Mouse (Mus musculus) embryonic facial prominence, embryonic 13.5 days (tissue): Measurements from ENCODE around the gene Olfr221. TPM values are rescaled to one million over a fixed set of nuclear protein-coding genes. Genes with fewer than 3 reads are reported as not detected.

Experiments used
- ATAC-seq: fragments of 200-750 bp; cut with Nextera tagmentation; 2 replicates; pipeline ENCODE4 v1.8.0; 2017; ENCODE audit warnings: low read depth; ENCODE audit not compliant: insufficient number of reproducible peaks, insufficient read depth, low FRiP score, low TSS enrichment
- H3K27ac ChIP-seq: fragments of 300-500 bp; sonication (generic); 2 replicates; pipeline ENCODE4 v1.5.1; 2015; ENCODE audit warnings: moderate library complexity, mild to moderate bottlenecking, inconsistent platforms
- H3K27me3 ChIP-seq: fragments of 300-500 bp; sonication (generic); 2 replicates; pipeline ENCODE4 v1.6.1; 2015; ENCODE audit warnings: mild to moderate bottlenecking, inconsistent platforms
- H3K36me3 ChIP-seq: fragments of 300-500 bp; sonication (generic); 2 replicates; pipeline ENCODE4 v1.6.1; 2015; ENCODE audit warnings: mild to moderate bottlenecking, inconsistent platforms
- H3K4me1 ChIP-seq: fragments of 300-500 bp; sonication (generic); 2 replicates; pipeline ENCODE4 v1.6.1; 2015; ENCODE audit warnings: inconsistent platforms
- H3K4me2 ChIP-seq: fragments of 300-500 bp; sonication (generic); 2 replicates; pipeline ENCODE4 v1.6.1; 2015; ENCODE audit warnings: moderate library complexity, mild to moderate bottlenecking, inconsistent platforms
- H3K4me3 ChIP-seq: fragments of 300-500 bp; sonication (generic); 2 replicates; pipeline ENCODE4 v1.5.1; 2015; ENCODE audit warnings: mild to moderate bottlenecking, inconsistent platforms
- H3K9ac ChIP-seq: fragments of 300-500 bp; sonication (generic); 2 replicates; pipeline ENCODE4 v1.6.1; 2015; ENCODE audit warnings: mild to moderate bottlenecking, inconsistent platforms
- H3K9me3 ChIP-seq: fragments of 300-500 bp; sonication (generic); 2 replicates; pipeline ENCODE4 v1.6.1; 2016; ENCODE audit warnings: inconsistent platforms
- WGBS: fragments of 180-500 bp; shearing (Covaris S2); methylation state at CpG from one replicate; pipeline ENCODE4 v1.1.7; 2015; ENCODE audit warnings: mixed read lengths; 5-methylcytosine and 5-hydroxymethylcytosine counted together
- polyA plus RNA-seq: library from polyadenylated mRNA; unstranded; fragments of >200 nt; fragmentation: Nextera tagmentation; extraction: Ambion mirVana; gene quantifications from 2 replicates; pipeline ENCODE4 v1.2.1, GENCODE M21; 2015

Olfr221 gene
- polyA plus RNA-seq, 1 experiment from 2014 or later = not detected

DNA sequence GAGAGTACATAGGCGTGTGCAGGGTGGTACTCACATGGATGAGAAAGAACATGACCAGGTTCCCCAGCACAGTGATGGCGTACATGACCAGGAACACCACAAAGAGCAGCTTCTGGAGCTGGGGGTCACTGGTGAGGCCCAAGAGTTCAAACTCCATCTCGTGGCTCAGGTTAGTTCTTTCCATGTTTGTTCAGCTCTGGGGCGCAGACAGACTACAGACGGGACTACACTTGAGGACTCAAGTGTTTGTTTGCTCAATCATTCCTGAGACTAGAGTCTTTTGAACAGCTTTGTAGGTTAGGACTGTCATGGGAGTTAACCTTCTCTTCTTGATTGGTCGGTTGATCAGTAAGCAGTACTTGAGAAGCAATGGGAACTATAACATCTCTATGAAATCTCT, 6.3 kb downstream of the Olfr221 start:
- H3K27ac ChIP-seq = no peak overlapping the region
- 0 out of 2 replicates have a peak, but pooled peaks cover 3% of the 10 kb centered on the region for H3K9me3 ChIP-seq
- H3K4me2 ChIP-seq = no peak overlapping the region
- no peak overlapping the region for H3K9ac ChIP-seq
- ATAC-seq = no peak
- H3K36me3 ChIP-seq = no peaks in the 10 kb centered on the region
- H3K4me3 ChIP-seq = no peak overlapping the region
- 93% methylated on average over 6 of the region's 6 CpGs for WGBS
- H3K4me1 ChIP-seq = no peaks in the 10 kb centered on the region
- H3K27me3 ChIP-seq = no peaks in the 10 kb centered on the region

DNA sequence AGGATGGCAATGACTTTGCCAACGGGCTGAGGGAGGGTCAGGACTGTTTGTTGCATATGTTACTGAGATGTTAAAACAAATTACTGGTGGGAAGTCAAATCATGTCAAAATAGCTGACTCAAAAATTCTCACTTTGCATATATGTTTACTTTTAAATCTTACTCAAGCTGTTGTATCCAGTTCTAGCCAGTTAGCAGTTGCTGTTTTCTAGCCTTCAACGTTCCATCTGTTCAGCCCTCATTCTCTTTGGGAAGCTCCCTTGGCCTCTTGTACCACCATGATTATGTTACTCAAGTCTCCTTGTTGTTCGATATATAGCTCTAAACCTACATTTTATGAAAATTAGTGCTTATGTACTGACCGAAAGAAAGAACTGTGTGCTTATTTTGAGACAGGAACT, 15.9 kb downstream of the Olfr221 start:
- H3K4me1 ChIP-seq = peaks cover 13% of the 10 kb centered on the region
- 85% methylated on average over 4 of the region's 4 CpGs for WGBS

DNA sequence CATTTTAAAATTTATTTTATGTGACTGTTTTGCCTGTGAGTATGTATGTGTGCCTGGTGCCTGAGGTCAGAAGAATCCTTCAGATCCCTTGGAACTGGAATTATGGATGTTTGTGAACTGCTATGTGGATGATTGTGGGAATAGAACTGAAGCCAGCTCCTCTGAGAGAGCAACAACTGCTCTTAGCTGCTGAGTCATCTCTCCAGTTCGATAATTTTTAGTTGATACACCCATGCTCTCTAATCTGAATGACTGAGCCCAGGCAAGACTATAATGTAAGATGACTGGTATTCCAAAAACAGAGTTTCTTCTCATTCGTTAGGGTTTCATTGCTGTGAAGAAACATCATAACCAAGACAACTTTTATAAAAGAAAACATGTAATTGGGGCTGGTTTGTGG, 18.1 kb downstream of the Olfr221 start:
- H3K27ac ChIP-seq = no peak overlapping the region
- H3K27me3 ChIP-seq = no peaks in the 10 kb centered on the region
- peaks cover 22% of the 10 kb centered on the region for H3K4me1 ChIP-seq
- H3K9me3 ChIP-seq = no peaks in the 10 kb centered on the region
- H3K4me2 ChIP-seq = no peak overlapping the region
- 90% methylated on average over 2 of the region's 2 CpGs for WGBS
- H3K9ac ChIP-seq = no peak overlapping the region
- no peak overlapping the region for H3K4me3 ChIP-seq
- no peaks in the 10 kb centered on the region for H3K36me3 ChIP-seq
- no peak for ATAC-seq

More for the DNA sequence above, 15.9 kb downstream of the Olfr221 start:
- Histone ChIP-seq H3K4me2 (no peak overlapping the region), H3K36me3 (no peaks in the 10 kb centered on the region), H3K27me3 (no peaks in the 10 kb centered on the region), H3K9me3 (no peaks in the 10 kb centered on the region), H3K4me3 (no peak overlapping the region), H3K9ac (no peak overlapping the region), H3K27ac (no peak overlapping the region)
- ATAC-seq = no peak

DNA sequence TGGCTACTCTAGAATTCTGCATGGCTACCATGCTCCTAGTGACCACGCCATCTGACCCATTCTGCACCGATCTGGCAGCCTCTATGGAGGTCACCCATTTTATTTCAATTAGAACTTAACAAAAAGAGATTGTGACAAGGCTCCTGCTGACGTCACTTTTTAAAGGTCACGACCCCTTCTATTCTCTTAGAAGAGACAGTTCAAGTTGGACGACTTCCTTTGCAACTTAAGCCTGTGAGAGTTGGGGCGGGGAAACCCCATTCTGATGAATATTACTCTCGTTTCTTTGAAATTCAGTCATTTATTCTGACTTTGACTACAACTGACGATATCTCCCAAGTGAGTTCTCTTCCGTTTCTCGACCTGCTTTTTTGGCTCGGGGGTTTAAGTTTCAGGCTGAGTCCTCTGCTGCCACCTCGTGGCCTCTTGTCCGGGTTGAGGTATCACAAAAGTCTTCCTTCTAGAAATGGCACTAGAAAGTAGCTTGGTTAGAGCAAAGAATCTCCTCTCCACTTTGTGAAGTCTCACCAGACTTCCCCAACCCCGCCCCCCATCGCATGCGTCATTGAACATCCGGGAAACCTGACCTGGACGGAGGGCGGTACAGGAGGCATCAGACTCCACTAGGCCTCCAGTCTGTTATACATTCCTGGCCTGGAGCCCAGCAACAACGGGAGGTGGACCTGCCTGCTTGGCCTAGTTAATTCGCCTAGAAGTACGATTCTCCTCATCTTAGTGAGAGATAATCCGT, 19.4 kb downstream of the Olfr221 start:
- Histone ChIP-seq H3K4me3 (peak overlapping the region; percentile 33), H3K27ac (peak overlapping the region; percentile 88), H3K27me3 (no peaks in the 10 kb centered on the region), H3K36me3 (no peaks in the 10 kb centered on the region), H3K4me1 (peaks cover 31% of the 10 kb centered on the region), H3K9me3 (no peaks in the 10 kb centered on the region), H3K4me2 (peak overlapping the region; percentile 61), H3K9ac (peak overlapping the region; percentile 61)
- WGBS = 3% methylated on average over 23 of the region's 23 CpGs
- ATAC-seq = peak; percentile 23; the same call in 1 of the 2 replicates

DNA sequence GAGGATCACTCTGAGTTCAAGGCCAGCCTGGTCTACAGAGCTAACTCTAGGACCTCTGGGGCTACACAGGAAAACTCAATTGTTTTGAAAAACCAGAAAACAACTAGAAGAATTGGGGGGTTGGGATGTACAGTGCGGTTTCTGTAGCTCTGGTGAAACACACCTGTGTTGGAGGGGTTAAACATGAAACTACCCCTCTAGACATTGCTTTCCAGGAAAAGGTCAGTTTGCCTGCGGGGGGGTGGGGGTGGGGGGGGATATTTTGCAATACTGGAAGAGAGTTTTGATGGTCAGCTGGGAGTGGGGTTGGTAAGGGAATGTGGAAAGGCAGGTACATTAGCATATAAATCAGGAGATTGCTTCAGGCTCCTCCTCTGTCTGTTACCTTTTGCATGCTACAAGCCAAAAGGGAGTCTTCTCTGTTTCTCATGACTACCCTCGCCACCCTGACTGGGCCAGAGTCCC, 20.0 kb downstream of the Olfr221 start:
- H3K4me3 ChIP-seq = 0 out of 2 replicates have a peak overlapping the region, but pooled peaks have one; percentile 33
- no peaks in the 10 kb centered on the region for H3K27me3 ChIP-seq
- H3K9ac ChIP-seq = 0 out of 2 replicates have a peak overlapping the region, but pooled peaks have one; percentile 61

DNA sequence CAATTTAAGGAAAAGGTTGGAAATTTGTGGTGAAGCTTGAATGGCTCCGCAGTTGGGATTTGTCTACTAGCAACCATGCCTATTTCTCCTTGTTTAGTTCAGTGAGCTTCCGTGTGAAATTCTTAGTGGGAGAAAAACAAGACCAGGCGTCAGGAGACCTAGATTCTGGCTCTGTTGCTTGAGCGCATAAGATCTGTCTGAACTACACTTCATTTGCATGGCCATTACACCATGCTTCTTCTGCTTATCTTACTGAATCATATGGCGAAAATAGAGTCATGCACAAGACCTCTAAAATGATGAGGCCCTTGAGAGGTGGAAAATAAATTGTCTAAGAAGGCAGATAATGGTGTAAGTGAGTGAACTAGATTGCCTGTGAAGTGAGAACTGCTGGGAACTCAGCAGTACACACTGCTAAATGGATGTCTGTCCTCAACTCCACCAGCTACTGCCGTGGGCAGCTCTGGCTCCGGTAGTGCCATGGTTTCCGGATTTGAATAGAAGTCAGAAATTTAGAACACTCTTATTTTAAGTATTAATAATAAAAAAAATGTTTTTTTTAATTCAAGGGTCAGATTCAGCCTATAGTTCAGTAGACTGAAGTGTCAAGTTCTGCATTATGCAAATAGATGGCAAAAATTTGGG, 20.6 kb downstream of the Olfr221 start:
- Histone ChIP-seq H3K36me3 (no peaks in the 10 kb centered on the region), H3K9me3 (no peaks in the 10 kb centered on the region), H3K27me3 (no peaks in the 10 kb centered on the region), H3K4me2 (peak overlapping the region; percentile 68; the same call in 1 of the 2 replicates), H3K4me3 (no peak overlapping the region), H3K27ac (no peak overlapping the region), H3K9ac (no peak overlapping the region), H3K4me1 (peaks cover 31% of the 10 kb centered on the region)
- WGBS = 91% methylated on average over 8 of the region's 8 CpGs
- no peak for ATAC-seq

More for the DNA sequence above, 20.0 kb downstream of the Olfr221 start:
- H3K27ac ChIP-seq = peak overlapping the region; percentile 88
- peak overlapping the region; percentile 61 for H3K4me2 ChIP-seq
- no peaks in the 10 kb centered on the region for H3K36me3 ChIP-seq
- ATAC-seq = no peak
- H3K4me1 ChIP-seq = peaks cover 31% of the 10 kb centered on the region
- H3K9me3 ChIP-seq = no peaks in the 10 kb centered on the region
- WGBS = 57% methylated on average over 3 of the region's 3 CpGs

DNA sequence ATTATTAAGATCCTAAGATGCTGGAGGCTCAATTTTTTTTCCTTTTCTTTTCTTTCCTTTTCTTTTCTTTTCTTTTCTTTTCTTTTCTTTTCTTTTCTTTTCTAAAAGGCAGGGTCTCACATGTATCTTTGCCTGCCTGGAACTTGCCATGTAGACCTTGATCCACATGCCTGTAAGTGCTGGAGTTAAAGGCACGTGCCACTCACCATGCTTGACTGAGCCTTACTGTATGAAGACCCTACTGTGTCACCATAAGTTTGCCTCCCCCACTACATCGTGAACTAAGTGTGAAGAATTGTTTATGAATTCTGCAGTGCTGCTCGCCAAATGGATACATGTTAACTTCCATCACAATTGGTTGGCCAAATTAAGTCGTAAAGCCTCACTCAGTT, 21.1 kb downstream of the Olfr221 start:
- Histone ChIP-seq H3K27me3 (no peaks in the 10 kb centered on the region), H3K9ac (no peak overlapping the region), H3K9me3 (no peaks in the 10 kb centered on the region), H3K36me3 (no peaks in the 10 kb centered on the region), H3K4me2 (peak overlapping the region; percentile 68), H3K4me3 (peak overlapping the region; percentile 71), H3K27ac (peak overlapping the region; percentile 99), H3K4me1 (peaks cover 34% of the 10 kb centered on the region)
- ATAC-seq = no peak
- 77% methylated on average over 4 of the region's 4 CpGs for WGBS

DNA sequence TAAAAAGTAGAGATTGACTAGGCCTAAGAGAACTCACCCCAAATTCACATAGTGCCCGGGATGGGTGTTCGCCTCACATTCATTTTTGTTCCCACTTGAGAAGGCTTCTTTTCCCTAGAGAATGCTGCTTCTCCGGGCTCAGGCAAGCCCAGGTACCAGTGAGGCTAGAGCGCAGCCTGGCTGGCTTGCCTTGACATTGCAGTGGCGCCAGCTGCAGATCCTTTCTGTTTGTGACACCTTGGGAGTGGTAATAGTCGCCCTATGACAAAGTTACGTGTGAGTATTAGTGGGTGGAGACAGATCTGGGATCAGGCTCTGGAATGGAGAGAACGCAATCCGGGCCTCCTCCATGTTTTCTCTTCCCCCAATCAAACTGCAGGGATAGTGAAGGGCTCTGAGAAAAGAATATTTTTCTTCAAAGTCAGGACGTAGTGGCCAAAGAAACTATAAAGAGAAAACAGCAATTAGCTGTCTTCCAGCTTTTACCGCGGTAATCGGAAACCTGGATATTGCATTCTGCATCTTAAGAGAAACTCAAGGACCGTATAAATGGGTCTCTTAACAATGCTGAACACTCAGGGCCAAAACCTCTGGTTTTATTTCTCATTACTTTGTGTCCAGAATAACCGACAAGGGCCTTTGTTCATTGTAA, 21.6 kb downstream of the Olfr221 start, which contains the start of gene Zfp219:
Gene Zfp219 (minus strand): TSS at position 248 of the 652 bp plus-strand sequence.
- peak within 1 kb of the TSS; percentile 99 for H3K27ac ChIP-seq
- H3K4me2 ChIP-seq = peak within 1 kb of the TSS; percentile 68
- H3K9ac ChIP-seq = peak within 1 kb of the TSS; percentile 97
- WGBS = 7% methylated on average over 15 of the region's 15 CpGs
- peaks cover 39% of the 10 kb centered on the region for H3K4me1 ChIP-seq
- ATAC-seq = peak; percentile 38
- no peaks in the 10 kb centered on the region for H3K36me3 ChIP-seq
- H3K4me3 ChIP-seq = peak within 1 kb of the TSS; percentile 71
- no peaks in the 10 kb centered on the region for H3K9me3 ChIP-seq
- no peaks in the 10 kb centered on the region for H3K27me3 ChIP-seq

DNA sequence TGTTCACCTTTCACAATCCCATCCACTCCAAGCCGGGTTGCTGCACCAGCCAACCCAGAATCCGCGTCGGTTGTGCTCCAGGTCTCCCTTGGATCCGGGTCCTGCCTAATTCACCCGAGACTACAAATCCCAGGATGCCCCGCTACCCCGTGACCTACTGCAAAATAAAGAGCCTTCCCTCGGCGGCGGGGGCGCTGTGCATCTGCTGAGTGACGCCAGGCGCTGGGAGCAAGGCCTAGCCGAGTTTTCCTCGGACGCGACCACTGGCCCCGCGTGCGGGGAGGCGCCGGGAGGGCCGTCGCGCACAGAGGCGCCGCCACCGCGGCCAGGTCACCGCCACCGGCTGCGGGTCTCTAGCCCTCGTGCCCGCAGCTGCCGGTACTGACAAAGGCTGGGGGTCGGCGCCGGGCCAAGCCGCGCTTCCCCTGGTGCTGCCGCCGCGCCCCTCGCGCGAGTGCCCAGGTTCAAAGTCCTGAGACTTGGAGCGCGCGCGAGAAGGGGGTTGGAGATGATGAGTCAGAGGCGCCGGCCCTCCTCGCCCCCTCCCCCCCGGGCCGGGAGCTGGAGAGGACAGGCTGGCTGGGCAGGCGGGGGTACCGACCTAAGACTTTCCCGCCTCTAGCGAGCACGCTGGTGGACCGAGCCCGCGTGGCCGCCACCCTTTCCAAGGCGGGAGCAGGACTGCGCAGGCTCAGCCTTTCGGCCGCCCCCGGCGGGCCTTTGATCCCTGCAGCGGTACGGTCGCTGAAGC, 22.5 kb downstream of the Olfr221 start:
- Histone ChIP-seq H3K4me3 (peak overlapping the region; percentile 71), H3K27me3 (no peaks in the 10 kb centered on the region), H3K4me2 (peak overlapping the region; percentile 68), H3K9ac (peak overlapping the region; percentile 97), H3K27ac (peak overlapping the region; percentile 99), H3K9me3 (no peaks in the 10 kb centered on the region), H3K4me1 (peaks cover 46% of the 10 kb centered on the region), H3K36me3 (no peaks in the 10 kb centered on the region)
- under 1% methylated on average over 68 of the region's 74 CpGs for WGBS
- ATAC-seq = peak; percentile 87

DNA sequence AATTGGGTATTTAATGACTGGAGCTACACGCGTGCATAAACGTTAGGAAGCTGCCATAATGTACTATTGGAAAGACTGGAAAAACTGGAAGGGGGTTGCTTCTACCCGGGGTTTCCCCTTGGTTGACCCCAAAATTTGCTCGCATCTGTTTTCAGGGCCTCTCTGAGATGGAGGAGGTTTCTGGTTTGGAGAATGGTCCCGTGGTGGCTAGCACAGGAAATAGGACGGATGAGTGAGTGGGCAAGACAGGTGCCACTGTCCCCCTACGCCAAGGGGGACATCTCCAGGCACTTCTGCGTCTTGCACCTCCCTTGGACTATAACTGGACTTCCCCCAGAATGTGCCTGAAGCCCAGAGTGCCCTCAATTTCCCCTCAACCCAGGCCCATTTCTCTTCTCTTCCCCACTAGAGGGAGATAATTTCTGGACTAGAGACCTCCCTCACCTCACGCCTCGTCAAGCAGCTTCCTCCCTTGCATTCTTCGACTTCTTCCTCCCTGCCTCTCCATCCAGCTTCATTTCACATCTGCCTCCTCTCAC, 23.1 kb downstream of the Olfr221 start:
- peak overlapping the region; percentile 68 for H3K4me2 ChIP-seq
- WGBS = 33% methylated on average over 12 of the region's 12 CpGs
- peak overlapping the region; percentile 97 for H3K9ac ChIP-seq
- H3K27ac ChIP-seq = peak overlapping the region; percentile 99
- H3K4me1 ChIP-seq = peaks cover 46% of the 10 kb centered on the region
- peak overlapping the region; percentile 71 for H3K4me3 ChIP-seq
- no peaks in the 10 kb centered on the region for H3K27me3 ChIP-seq
- no peaks in the 10 kb centered on the region for H3K36me3 ChIP-seq
- ATAC-seq = no peak
- no peaks in the 10 kb centered on the region for H3K9me3 ChIP-seq
